Mouse (Mus musculus): ENCODE measurements around the gene Srsf2. TPM values are rescaled to one million over a fixed set of nuclear protein-coding genes. Genes with fewer than 3 reads are reported as not detected.
"Not testable (repeated sequence)": the region's sequence is repeated elsewhere in the genome, so short reads cannot be mapped to it uniquely, and the experiment has no call there.

The Srsf2 gene
- polyA plus RNA-seq (2015; fragmentation: Nextera tagmentation; extraction: Ambion mirVana) = 723 and 765 TPM in 2 replicates

GRCm38 (mm10) chr11:116852891-116853511 is at the start of gene Srsf2:
Gene Srsf2 (minus strand): TSS chr11:116853094.
- 0 out of 2 replicates have a peak, but pooled peaks cover 7% of the 10 kb centered on the region for H3K36me3 ChIP-seq
- H3K4me2 ChIP-seq (replicated peaks) = peak within 1 kb of the TSS; percentile 62
- ATAC-seq = peak; percentile 90
- H3K27me3 ChIP-seq (replicated peaks) = no peaks in the 10 kb centered on the region
- H3K27ac ChIP-seq = peak within 1 kb of the TSS; percentile 99
- peak within 1 kb of the TSS; percentile 99 for H3K4me3 ChIP-seq (replicated peaks)
- H3K4me1 ChIP-seq (replicated peaks) = peaks cover 12% of the 10 kb centered on the region
- WGBS = under 1% methylated on average over 66 of the region's 74 CpGs
- no peaks in the 10 kb centered on the region for H3K9me3 ChIP-seq
- H3K9ac ChIP-seq = peak within 1 kb of the TSS; percentile 99

GRCm38 (mm10) chr11:116902588-116902987 is 49.7 kb upstream of the Srsf2 start:
- ATAC-seq, H3K9ac ChIP-seq: not testable (repeated sequence)
- 88% methylated on average over 10 of the region's 10 CpGs for WGBS

GRCm38 (mm10) chr11:116899247-116899646 is 46.4 kb upstream of the Srsf2 start:
- Histone ChIP-seq H3K4me2 (replicated peaks) (no peak overlapping the region), H3K4me1 (replicated peaks) (no peaks in the 10 kb centered on the region), H3K36me3 (no peaks in the 10 kb centered on the region), H3K9ac (no peak overlapping the region), H3K27ac (no peak overlapping the region), H3K4me3 (replicated peaks) (no peak overlapping the region), H3K27me3 (replicated peaks) (no peaks in the 10 kb centered on the region), H3K9me3 (no peaks in the 10 kb centered on the region)
- no peak for ATAC-seq
- 92% methylated on average over 12 of the region's 12 CpGs for WGBS

More at GRCm38 (mm10) chr11:116902588-116902987, 49.7 kb upstream of the Srsf2 start:
- peaks cover 14% of the 10 kb centered on the region for H3K27me3 ChIP-seq (replicated peaks)
- not testable (repeated sequence) for H3K4me1 ChIP-seq (replicated peaks); H3K27ac ChIP-seq; H3K9me3 ChIP-seq; H3K4me2 ChIP-seq (replicated peaks); H3K36me3 ChIP-seq; H3K4me3 ChIP-seq (replicated peaks)

GRCm38 (mm10) chr11:116895402-116895801 is 42.5 kb upstream of the Srsf2 start:
- ATAC-seq = no peak
- 73% methylated on average over 3 of the region's 3 CpGs for WGBS
- Histone ChIP-seq H3K27me3 (replicated peaks) (0 out of 2 replicates have a peak, but pooled peaks cover 2% of the 10 kb centered on the region), H3K36me3 (no peaks in the 10 kb centered on the region), H3K4me2 (replicated peaks) (no peak overlapping the region), H3K9me3 (no peaks in the 10 kb centered on the region), H3K4me3 (replicated peaks) (no peak overlapping the region), H3K27ac (no peak overlapping the region), H3K9ac (no peak overlapping the region), H3K4me1 (replicated peaks) (peaks cover 4% of the 10 kb centered on the region; the same call in 1 of the 2 replicates)

GRCm38 (mm10) chr11:116893532-116894442 is 40.9 kb upstream of the Srsf2 start:
- H3K4me2 ChIP-seq (replicated peaks) = no peak overlapping the region
- H3K4me1 ChIP-seq (replicated peaks) = peaks cover 4% of the 10 kb centered on the region; the same call in 1 of the 2 replicates
- no peaks in the 10 kb centered on the region for H3K9me3 ChIP-seq
- H3K36me3 ChIP-seq = no peaks in the 10 kb centered on the region
- no peak for ATAC-seq
- H3K4me3 ChIP-seq (replicated peaks) = no peak overlapping the region
- 37% methylated on average over 19 of the region's 19 CpGs for WGBS
- H3K27me3 ChIP-seq (replicated peaks) = 0 out of 2 replicates have a peak, but pooled peaks cover 3% of the 10 kb centered on the region
- no peak overlapping the region for H3K27ac ChIP-seq
- H3K9ac ChIP-seq = no peak overlapping the region

- H3K4me1 ChIP-seq (replicated peaks) = 0 out of 2 replicates have a peak, but pooled peaks cover 6% of the 10 kb centered on the region
- H3K4me3 ChIP-seq (replicated peaks) = no peak overlapping the region
- H3K9me3 ChIP-seq = no peaks in the 10 kb centered on the region
- no peaks in the 10 kb centered on the region for H3K36me3 ChIP-seq
- no peak overlapping the region for H3K4me2 ChIP-seq (replicated peaks)
- peaks cover 5% of the 10 kb centered on the region; the same call in 1 of the 2 replicates for H3K27me3 ChIP-seq (replicated peaks)
- ATAC-seq = no peak
- H3K27ac ChIP-seq = no peak overlapping the region
- 61% methylated on average over 5 of the region's 5 CpGs for WGBS
- H3K9ac ChIP-seq = no peak overlapping the region
Measured at GRCm38 (mm10) chr11:116887136-116887535, 34.2 kb upstream of the Srsf2 start.

- Histone ChIP-seq H3K27ac (no peak overlapping the region), H3K27me3 (replicated peaks) (peaks cover 4% of the 10 kb centered on the region; the same call in 1 of the 2 replicates), H3K4me3 (replicated peaks) (peak overlapping the region; percentile 19), H3K36me3 (no peaks in the 10 kb centered on the region), H3K4me1 (replicated peaks) (0 out of 2 replicates have a peak, but pooled peaks cover 6% of the 10 kb centered on the region), H3K9me3 (no peaks in the 10 kb centered on the region), H3K4me2 (replicated peaks) (peak overlapping the region; percentile 56), H3K9ac (no peak overlapping the region)
- ATAC-seq = peak; percentile 66
- WGBS = 4% methylated on average over 28 of the region's 28 CpGs
Measured at GRCm38 (mm10) chr11:116885275-116886151, 32.6 kb upstream of the Srsf2 start.

GRCm38 (mm10) chr11:116884061-116884460 is 31.2 kb upstream of the Srsf2 start:
- 85% methylated on average over 6 of the region's 6 CpGs for WGBS
- Histone ChIP-seq H3K27ac (no peak overlapping the region), H3K9ac (no peak overlapping the region), H3K27me3 (replicated peaks) (peaks cover 2% of the 10 kb centered on the region; the same call in 1 of the 2 replicates), H3K4me1 (replicated peaks) (0 out of 2 replicates have a peak, but pooled peaks cover 6% of the 10 kb centered on the region), H3K36me3 (no peaks in the 10 kb centered on the region), H3K4me2 (replicated peaks) (no peak overlapping the region), H3K9me3 (no peaks in the 10 kb centered on the region), H3K4me3 (replicated peaks) (no peak overlapping the region)
- no peak for ATAC-seq

- Histone ChIP-seq H3K9ac (no peak overlapping the region), H3K27ac (no peak overlapping the region), H3K27me3 (replicated peaks) (peaks cover 2% of the 10 kb centered on the region; the same call in 1 of the 2 replicates), H3K4me2 (replicated peaks) (no peak overlapping the region), H3K4me3 (replicated peaks) (no peak overlapping the region), H3K36me3 (no peaks in the 10 kb centered on the region), H3K9me3 (no peaks in the 10 kb centered on the region), H3K4me1 (replicated peaks) (0 out of 2 replicates have a peak, but pooled peaks cover 6% of the 10 kb centered on the region)
- ATAC-seq = no peak
- WGBS = 75% methylated on average over 10 of the region's 10 CpGs
Measured at GRCm38 (mm10) chr11:116882446-116882845, 29.6 kb upstream of the Srsf2 start.

- Histone ChIP-seq H3K4me1 (replicated peaks) (0 out of 2 replicates have a peak, but pooled peaks cover 6% of the 10 kb centered on the region), H3K4me2 (replicated peaks) (no peak overlapping the region), H3K27me3 (replicated peaks) (no peaks in the 10 kb centered on the region; the same call in 1 of the 2 replicates), H3K9ac (no peak overlapping the region), H3K36me3 (no peaks in the 10 kb centered on the region), H3K27ac (no peak overlapping the region), H3K4me3 (replicated peaks) (no peak overlapping the region), H3K9me3 (no peaks in the 10 kb centered on the region)
- ATAC-seq = no peak
- WGBS = 55% methylated on average over 5 of the region's 5 CpGs
Measured at GRCm38 (mm10) chr11:116881440-116881839, 28.5 kb upstream of the Srsf2 start.

- 0 out of 2 replicates have a peak, but pooled peaks cover 4% of the 10 kb centered on the region for H3K4me1 ChIP-seq (replicated peaks)
- ATAC-seq = no peak
- WGBS = 61% methylated on average over 7 of the region's 7 CpGs
Measured at GRCm38 (mm10) chr11:116880839-116881238, 27.9 kb upstream of the Srsf2 start.

More at GRCm38 (mm10) chr11:116880839-116881238, 27.9 kb upstream of the Srsf2 start:
- H3K4me2 ChIP-seq (replicated peaks) = no peak overlapping the region
- H3K36me3 ChIP-seq = peaks cover 2% of the 10 kb centered on the region; the same call in 1 of the 2 replicates
- H3K9me3 ChIP-seq = no peaks in the 10 kb centered on the region
- H3K9ac ChIP-seq = no peak overlapping the region
- no peak overlapping the region for H3K4me3 ChIP-seq (replicated peaks)
- no peaks in the 10 kb centered on the region; the same call in 1 of the 2 replicates for H3K27me3 ChIP-seq (replicated peaks)
- no peak overlapping the region for H3K27ac ChIP-seq

All from intestine, embryonic 15.5 days (tissue).